Mouse (Mus musculus): Measurements from ENCODE around the gene Hoxd13. TPM values are rescaled to one million over a fixed set of nuclear protein-coding genes. Genes with fewer than 3 reads are reported as not detected.
A peak's percentile ranks its signal among the peaks of the same experiment; 100 is the strongest.

The Hoxd13 gene
- polyA plus RNA-seq, 1 experiment from 2014 or later, result not detected

DNA sequence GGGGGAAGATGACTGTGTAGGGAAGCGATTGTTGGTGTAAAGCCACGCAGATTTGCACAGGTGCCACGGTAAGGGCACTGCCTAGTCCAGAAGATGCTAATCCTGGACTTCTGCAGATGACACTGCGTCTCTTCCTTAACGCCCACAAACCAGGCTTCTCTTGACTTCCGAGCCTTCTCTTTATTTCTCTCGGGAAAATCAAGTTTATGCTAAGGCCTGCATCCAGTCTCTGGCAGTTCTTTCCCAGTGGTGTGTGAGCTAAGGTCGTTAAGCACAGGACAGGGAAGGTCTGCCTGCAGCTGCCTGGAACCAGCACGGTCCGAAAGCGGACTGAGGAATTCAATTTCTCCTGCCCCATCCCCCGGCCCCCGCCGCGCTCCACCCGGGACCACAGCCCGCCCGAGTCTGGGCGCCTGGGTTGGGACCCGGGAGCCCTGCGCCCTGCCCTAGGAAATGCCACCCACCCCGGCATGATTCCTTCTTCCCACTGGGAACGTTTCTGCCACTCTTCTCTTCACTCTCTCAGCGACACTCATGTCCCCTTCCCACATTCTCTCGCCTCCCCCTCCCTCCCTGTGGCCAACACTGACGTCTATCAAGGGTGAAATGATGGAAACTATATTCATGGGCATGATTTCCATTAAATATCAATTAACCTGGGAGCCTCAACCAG is 35.7 kb downstream of the Hoxd13 start:
- DNase-seq (ENCODE audit: low spot score), result peak; percentile 57
- Histone ChIP-seq H3K4me3 (no peak overlapping the region), H3K27ac (no peak overlapping the region), H3K36me3 (no peaks in the 10 kb centered on the region), H3K4me1 (replicated peaks) (peaks cover 17% of the 10 kb centered on the region), H3K27me3 (ENCODE audit: insufficient read depth, poor library complexity, severe bottlenecking) (peaks cover 100% of the 10 kb centered on the region), H3K9me3 (no peaks in the 10 kb centered on the region)
- WGBS, result 1% methylated on average over 26 of the region's 26 CpGs

DNA sequence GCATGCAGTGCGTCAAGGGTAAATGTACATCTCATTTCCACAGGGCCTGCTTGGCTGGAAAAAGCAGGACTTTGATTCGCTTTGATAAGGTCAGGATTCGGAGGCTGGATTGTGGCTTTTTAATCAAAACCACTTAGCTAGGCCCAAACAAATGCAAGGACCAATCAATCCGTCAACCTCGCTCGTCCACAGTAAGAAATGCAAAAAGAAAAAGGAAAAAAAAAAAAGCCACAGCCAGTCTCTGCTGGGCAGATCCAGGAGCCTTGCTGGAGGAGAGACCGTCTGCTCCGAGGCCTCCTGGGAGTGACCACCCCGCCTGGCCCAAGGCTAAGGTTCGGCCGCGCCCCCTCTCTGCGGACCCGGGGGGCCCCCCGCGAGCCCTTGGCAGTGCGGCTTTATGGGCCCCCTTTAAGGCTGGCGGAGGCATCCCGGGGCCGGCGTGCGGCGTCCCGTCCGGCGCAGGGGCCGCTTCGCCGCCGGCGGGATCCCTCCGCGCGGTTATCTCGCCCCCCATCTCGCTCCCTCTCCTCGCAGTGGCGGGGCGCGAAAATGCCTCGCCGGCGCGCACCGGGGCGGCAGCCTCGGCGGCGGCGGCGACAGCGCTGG is 36.4 kb downstream of the Hoxd13 start, which contains the start of gene Hoxd8:
Hoxd8 (plus strand) TSS at position 223 of the 606 bp plus-strand sequence.
- under 1% methylated on average over 43 of the region's 52 CpGs for WGBS
- H3K27me3 ChIP-seq (ENCODE audit: insufficient read depth, poor library complexity, severe bottlenecking), result peaks cover 100% of the 10 kb centered on the region

DNA sequence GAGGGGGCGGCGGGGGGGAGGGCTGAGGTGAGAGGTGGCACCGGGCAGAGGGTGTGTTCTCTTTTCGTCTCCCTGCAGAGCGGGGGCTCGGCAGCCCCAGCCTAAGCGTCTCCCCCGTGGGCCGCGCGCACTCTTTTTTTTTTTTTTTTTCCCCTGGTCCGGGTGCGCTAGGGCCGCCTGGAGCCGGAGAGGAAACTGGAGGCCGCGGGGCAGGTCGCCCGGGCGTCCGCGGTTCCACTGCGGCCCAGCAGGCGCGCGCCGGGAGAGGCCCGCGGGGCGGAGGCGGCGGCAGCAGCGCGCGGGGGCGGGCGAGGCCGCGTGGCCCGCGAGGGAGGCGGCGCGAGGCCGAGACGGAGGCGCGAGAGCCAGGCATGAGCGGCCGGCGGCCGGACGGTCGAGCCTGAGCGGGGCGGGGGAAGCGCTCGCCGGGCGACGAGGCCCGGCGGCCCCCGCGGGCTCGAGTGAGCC is 36.9 kb downstream of the Hoxd13 start:
- H3K9me3 ChIP-seq, result no peaks in the 10 kb centered on the region
- peaks cover 100% of the 10 kb centered on the region for H3K27me3 ChIP-seq (ENCODE audit: insufficient read depth, poor library complexity, severe bottlenecking)
- H3K27ac ChIP-seq, result no peak overlapping the region
- WGBS, result under 1% methylated on average over 57 of the region's 66 CpGs
- peak; percentile 57 for DNase-seq (ENCODE audit: low spot score)
- H3K4me1 ChIP-seq (replicated peaks), result peaks cover 17% of the 10 kb centered on the region
- no peaks in the 10 kb centered on the region for H3K36me3 ChIP-seq
- peak overlapping the region; percentile 46 for H3K4me3 ChIP-seq

More for the DNA sequence above, 36.4 kb downstream of the Hoxd13 start, which contains the start of gene Hoxd8:
- no peaks in the 10 kb centered on the region for H3K9me3 ChIP-seq
- DNase-seq (ENCODE audit: low spot score), result peak; percentile 69
- no peak within 1 kb of the TSS for H3K27ac ChIP-seq
- H3K36me3 ChIP-seq, result no peaks in the 10 kb centered on the region
- H3K4me3 ChIP-seq, result peak within 1 kb of the TSS; percentile 46
- peaks cover 17% of the 10 kb centered on the region for H3K4me1 ChIP-seq (replicated peaks)

DNA sequence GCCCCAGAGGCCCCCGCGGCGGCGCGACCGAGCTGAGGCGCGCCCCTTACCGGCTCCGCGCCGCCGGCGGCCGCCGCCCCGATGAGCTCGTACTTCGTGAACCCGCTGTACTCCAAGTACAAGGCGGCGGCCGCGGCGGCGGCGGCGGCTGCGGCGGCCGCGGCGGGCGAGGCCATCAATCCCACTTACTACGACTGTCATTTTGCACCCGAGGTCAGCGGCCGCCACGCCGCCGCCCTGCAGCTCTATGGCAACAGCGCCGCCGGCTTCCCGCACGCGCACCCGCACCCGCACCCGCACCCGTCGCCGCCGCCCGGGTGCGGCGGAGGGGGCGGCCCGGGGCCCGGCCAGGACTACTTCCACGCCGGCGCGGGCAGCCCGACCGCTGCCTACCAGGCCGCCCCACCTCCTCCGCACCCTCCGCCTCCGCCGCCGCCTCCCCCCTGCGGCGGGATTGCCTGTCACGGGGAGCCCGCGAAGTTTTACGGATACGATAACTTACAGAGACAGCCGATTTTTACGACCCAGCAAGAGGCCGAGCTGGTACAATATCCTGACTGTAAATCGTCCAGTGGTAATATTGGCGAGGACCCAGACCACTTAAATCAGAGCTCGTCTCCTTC is 37.5 kb downstream of the Hoxd13 start:
- no peak overlapping the region for H3K27ac ChIP-seq
- peak; percentile 72 for DNase-seq (ENCODE audit: low spot score)

DNA sequence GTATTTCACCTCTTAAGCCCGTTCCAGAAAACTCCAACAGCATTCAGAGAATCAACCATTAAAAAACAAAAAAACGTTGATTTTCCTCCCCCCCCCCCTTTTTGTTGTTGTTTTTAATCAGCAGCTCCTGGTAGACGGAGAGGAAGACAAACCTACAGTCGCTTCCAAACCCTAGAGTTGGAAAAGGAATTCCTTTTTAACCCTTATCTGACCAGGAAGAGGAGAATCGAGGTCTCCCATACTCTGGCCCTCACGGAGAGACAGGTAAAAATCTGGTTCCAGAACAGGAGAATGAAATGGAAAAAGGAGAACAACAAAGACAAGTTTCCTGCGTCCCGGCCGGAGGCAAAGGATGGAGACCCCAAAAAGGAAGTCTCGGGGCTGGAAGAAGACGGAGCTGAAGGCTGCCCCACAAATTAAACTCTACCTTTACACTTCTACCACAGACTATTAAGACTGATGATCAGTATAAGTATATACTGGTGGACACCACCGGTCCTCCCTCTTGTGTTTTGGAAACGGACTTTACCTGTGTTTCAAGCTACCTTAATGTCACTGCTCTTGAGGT is 38.4 kb downstream of the Hoxd13 start:
- Histone ChIP-seq H3K36me3 (no peaks in the 10 kb centered on the region), H3K27me3 (ENCODE audit: insufficient read depth, poor library complexity, severe bottlenecking) (peaks cover 100% of the 10 kb centered on the region), H3K27ac (no peak overlapping the region), H3K4me1 (replicated peaks) (peaks cover 14% of the 10 kb centered on the region), H3K9me3 (no peaks in the 10 kb centered on the region), H3K4me3 (no peak overlapping the region)
- DNase-seq (ENCODE audit: low spot score), result peak; percentile 25
- WGBS, result 2% methylated on average over 13 of the region's 13 CpGs

More for the DNA sequence above, 37.5 kb downstream of the Hoxd13 start:
- Histone ChIP-seq H3K4me3 (peak overlapping the region; percentile 46), H3K36me3 (no peaks in the 10 kb centered on the region), H3K4me1 (replicated peaks) (peaks cover 16% of the 10 kb centered on the region), H3K27me3 (ENCODE audit: insufficient read depth, poor library complexity, severe bottlenecking) (peaks cover 100% of the 10 kb centered on the region), H3K9me3 (no peaks in the 10 kb centered on the region)
- under 1% methylated on average over 85 of the region's 85 CpGs for WGBS

DNA sequence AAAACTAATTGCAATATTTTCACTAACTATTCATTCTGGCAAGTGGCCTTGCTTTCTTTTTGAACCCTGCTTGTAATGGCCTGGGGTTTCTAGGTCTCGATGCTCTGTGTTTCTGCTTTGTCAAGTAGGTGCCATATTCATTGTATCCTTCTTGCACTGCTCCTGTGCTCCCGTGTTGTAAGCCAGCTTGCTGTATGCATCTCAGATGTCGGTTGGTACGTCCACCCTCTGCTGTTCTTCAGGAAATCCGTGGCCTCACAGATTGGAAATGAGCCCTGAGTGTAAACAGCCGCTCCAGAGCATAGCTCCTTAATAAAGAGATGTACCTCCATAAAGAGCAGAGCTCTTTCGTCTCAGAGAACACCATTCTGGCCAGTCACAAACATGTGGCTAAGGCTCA is 39.5 kb downstream of the Hoxd13 start:
- WGBS, result 4% methylated on average over 7 of the region's 7 CpGs
- Histone ChIP-seq H3K27ac (no peak overlapping the region), H3K27me3 (ENCODE audit: insufficient read depth, poor library complexity, severe bottlenecking) (peaks cover 100% of the 10 kb centered on the region), H3K4me1 (replicated peaks) (peaks cover 20% of the 10 kb centered on the region), H3K36me3 (no peaks in the 10 kb centered on the region), H3K9me3 (no peaks in the 10 kb centered on the region), H3K4me3 (no peak overlapping the region)
- no peak for DNase-seq (ENCODE audit: low spot score)

DNA sequence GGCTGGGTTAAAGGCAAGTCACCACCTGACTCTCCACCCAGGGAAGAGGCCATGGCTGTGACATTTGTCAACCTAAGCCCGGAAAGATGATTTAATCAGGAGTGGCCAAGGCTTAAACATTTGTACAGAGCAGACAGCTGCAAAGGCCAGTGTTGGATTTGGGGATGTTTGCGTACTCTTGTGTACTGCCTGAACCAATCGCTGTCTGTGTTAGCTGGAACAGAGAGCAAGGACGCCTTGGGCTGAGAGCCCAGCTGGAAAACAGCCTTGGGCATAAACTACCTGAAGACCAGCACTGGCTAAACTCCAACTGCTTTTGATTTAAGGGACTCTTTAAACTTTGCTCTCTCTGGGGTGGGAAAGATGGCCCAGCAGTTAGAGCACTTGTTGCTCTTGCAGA is 40.6 kb downstream of the Hoxd13 start:
- 7% methylated on average over 4 of the region's 4 CpGs for WGBS
- Histone ChIP-seq H3K9me3 (no peaks in the 10 kb centered on the region), H3K27me3 (ENCODE audit: insufficient read depth, poor library complexity, severe bottlenecking) (peaks cover 100% of the 10 kb centered on the region), H3K4me1 (replicated peaks) (peaks cover 20% of the 10 kb centered on the region), H3K4me3 (no peak overlapping the region), H3K36me3 (no peaks in the 10 kb centered on the region), H3K27ac (no peak overlapping the region)
- peak; percentile 29 for DNase-seq (ENCODE audit: low spot score)

DNA sequence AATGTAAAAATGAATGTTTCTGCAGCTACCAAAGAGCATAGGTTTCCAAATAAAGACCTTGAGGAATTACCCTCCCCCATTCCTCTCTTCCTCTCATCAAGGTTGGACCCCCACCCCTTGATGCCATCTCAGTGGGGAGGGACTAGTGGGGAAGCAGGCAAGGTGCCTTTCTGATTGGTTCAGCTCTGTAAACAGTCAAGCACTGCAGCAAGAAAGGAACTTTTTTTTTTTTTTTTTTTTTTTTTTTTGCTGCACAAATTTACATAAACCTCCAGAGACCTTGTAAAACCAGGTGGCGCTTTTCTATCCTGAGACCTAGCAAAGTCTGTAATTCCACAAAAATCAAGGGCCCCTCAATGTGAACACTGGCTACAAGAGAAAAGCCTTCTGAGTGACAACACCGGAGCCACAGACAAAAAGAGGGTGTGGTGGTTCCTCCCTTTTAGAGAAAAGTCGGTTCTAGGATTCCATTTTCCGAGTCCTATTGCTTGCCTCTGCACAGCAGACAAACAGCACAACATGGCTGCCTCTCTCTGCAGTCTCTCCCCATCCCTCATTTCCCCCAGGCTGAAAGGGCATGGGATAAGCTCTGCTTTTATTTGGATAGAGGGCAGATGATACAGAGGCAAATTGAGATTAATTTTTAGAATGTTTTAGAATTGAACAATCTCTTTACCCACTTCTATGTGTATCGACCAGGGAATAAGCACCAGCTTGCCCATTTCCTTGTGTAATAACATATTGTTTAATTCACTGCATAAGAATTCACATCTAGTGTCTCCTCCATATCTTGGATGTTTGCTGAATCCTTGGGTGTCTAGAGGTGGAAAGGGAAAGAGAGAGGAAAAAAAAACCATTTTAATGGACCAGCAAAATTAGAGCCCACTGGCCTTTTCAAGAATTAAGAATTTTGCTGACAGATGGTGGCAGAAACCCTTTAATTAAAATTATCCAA is 41.6 kb downstream of the Hoxd13 start:
- H3K27me3 ChIP-seq (ENCODE audit: insufficient read depth, poor library complexity, severe bottlenecking), result peaks cover 100% of the 10 kb centered on the region
- 3% methylated on average over 5 of the region's 5 CpGs for WGBS
- H3K27ac ChIP-seq, result no peak overlapping the region
- H3K9me3 ChIP-seq, result no peaks in the 10 kb centered on the region
- peak; percentile 12 for DNase-seq (ENCODE audit: low spot score)
- no peaks in the 10 kb centered on the region for H3K36me3 ChIP-seq
- no peak overlapping the region for H3K4me3 ChIP-seq
- H3K4me1 ChIP-seq (replicated peaks), result peaks cover 17% of the 10 kb centered on the region

DNA sequence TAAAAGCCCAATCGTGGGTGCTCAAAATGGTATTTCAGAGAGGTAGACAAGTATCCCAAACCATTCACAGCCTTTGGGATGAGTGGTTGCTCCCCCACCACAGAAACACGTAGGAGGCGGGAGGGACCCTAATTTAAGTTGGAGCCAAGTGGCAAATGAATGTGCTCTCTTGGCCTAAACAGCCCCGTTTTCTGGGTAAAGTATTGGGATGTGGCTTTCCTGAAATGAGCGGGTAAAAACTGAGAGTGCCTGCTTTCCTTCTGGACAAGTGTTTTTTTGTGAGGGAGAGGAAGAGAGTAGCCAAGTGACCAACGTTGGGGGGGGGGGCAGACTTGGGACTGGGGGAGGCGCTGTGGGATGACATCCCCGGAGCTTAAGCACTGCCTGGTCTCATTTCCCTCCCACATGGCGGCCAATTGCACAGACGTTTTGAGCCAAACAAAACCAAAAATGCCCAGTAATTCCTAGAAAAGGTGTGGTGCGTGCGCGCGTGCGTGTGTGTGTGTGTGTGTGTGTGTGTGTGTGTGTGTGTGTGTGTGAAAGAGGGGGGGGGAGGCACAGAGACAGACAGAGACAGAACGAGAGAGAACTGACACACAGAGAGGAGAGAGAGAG is 42.9 kb downstream of the Hoxd13 start:
- H3K4me1 ChIP-seq (replicated peaks), result peaks cover 8% of the 10 kb centered on the region
- no peak overlapping the region for H3K27ac ChIP-seq
- peaks cover 100% of the 10 kb centered on the region for H3K27me3 ChIP-seq (ENCODE audit: insufficient read depth, poor library complexity, severe bottlenecking)
- no peaks in the 10 kb centered on the region for H3K9me3 ChIP-seq
- DNase-seq (ENCODE audit: low spot score), result peak; percentile 38
- no peaks in the 10 kb centered on the region for H3K36me3 ChIP-seq
- H3K4me3 ChIP-seq, result no peak overlapping the region
- WGBS, result 1% methylated on average over 16 of the region's 16 CpGs

DNA sequence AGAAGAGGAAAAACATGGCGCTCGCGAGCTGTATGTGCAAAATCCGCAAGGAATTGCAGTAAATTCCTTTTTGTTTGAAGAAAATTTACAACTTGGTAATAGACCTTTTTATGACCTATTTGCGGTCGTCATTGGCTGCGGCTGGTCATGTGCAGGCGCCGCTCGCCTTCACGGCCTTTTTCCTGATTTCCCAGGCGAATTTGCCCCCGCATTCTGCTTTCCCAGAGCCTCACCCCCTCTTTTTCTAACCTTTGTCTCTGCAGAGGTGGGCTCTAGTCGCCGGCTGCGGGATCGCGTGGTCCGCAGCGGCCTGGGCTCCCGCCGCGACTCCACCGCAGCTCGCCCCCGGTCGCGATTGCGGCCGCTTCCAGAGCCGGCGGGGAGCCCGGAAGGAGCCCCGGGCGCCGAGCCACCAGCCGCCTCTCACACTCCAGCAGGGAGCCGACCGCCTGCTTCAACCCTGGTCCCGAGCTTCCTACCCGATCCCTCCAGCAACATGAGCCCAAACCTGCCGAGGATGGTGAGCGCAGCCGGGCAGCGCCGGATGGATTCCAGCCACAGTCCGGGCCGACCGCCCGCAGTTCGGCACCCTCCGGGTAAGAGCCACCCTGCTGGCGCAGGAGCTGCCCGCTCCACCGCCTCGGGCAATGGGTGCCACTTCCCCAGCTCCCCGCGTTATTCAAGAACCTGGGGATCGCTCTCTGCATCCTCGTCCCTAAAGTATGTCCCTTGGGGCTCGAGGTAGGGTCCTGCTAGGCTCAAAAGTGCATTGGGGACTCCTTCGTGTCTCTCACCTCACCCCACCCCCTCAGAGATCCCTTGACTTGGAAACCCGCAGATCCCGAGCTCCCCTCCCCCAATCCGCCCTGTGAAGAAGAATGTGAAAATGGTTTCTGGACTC is 43.9 kb downstream of the Hoxd13 start, which contains the start of the genes Hoxd3 and Hoxd4:
Hoxd3 (plus strand) TSS at position 207 of the 901 bp plus-strand sequence.
Hoxd4 (plus strand) TSS at position 209 of the 901 bp plus-strand sequence.
- Histone ChIP-seq H3K9me3 (no peaks in the 10 kb centered on the region), H3K36me3 (no peaks in the 10 kb centered on the region), H3K27me3 (ENCODE audit: insufficient read depth, poor library complexity, severe bottlenecking) (peaks cover 100% of the 10 kb centered on the region), H3K4me3 (peak within 1 kb of the TSS; percentile 35), H3K27ac (no peak within 1 kb of the TSS), H3K4me1 (replicated peaks) (peaks cover 8% of the 10 kb centered on the region)
- WGBS, result under 1% methylated on average over 65 of the region's 65 CpGs
- peak; percentile 58 for DNase-seq (ENCODE audit: low spot score)
